Mouse (Mus musculus) kidney, postnatal 10 days (tissue): ENCODE measurements around the gene Myo16.
A peak's percentile ranks its signal among the peaks of the same experiment; 100 is the strongest.

ENCODE experiments used
- DNase-seq: peaks from one replicate; pipeline ENCODE4 v3.0.0; 2021; ENCODE audit warnings: mixed read lengths

The Myo16 gene

GRCm38 (mm10) chr8:10562636-10563035, 408.9 kb downstream of the Myo16 start:
- DNase-seq, result no peak

GRCm38 (mm10) chr8:10565231-10566029, 411.7 kb downstream of the Myo16 start:
- DNase-seq, result no peak

DNA sequence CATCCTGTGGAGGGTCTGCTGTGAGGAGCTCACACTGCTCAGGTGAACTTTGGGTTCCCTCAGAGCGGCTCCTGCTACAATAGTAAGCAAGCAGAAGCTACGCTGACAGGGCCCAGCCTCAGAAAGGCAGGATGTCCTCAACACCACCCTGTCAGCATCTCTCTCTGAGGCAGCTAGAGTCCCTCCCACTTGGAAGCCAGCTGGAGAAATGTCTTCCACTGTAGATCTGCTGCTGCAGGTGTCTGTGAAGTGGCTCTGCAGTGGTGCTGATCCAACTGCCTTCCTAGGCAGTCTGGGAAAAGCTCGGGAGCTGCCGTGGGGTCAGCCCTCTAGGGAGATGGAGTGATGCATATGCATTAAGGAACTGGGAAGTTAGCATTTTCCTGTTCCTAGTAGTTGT, 414.7 kb downstream of the Myo16 start:
- DNase-seq, result no peak

- DNase-seq, result peak; percentile 91
These were observed 420.4 kb downstream of the Myo16 start for GRCm38 (mm10) chr8:10574096-10574495.

DNA sequence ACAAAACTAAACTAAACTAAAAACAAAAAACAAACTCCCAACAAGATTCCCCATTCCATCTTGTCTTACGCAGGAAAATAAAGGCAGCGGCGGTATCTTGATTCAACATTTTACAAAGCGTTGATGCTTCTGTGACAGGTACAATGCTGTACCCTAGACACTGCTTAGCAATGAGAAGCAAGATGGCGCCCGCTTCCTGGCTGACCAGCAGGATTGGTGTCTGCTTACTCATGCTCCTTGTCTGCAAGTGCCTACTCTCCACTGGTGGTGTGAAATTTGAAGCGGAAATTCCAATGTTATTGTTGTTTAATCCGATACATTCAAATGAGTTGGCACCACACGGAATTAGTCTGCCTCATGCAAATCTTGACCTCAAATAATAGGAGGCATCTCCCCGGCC, 421.5 kb downstream of the Myo16 start:
- no peak for DNase-seq

GRCm38 (mm10) chr8:10586956-10587744, 433.4 kb downstream of the Myo16 start:
- DNase-seq, result peak; percentile 77

DNA sequence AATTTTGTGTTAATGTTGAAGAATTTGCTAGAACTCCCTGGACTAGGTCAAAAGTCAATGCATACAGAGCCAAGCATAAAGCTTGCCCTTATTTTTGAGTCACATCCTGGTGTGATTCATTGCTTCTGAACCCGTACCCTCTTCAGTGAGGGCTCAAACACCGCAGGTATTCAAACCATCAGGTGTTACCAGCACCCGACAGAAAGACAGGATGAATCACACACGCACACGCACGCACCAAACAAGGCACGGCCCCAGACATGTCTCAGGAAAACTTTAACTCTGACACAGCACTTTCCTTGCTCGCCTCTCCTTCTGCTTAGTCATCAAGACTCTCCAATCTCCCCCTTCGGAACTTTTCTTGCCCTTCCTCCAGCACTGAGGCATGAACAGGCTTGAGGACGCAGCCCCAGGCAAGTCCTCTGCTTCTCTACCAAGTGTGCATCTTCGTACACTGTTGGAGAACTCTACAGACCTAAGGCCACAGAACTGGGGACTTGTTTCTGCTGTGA, 435.8 kb downstream of the Myo16 start:
- DNase-seq, result no peak

GRCm38 (mm10) chr8:10592917-10593316, 439.2 kb downstream of the Myo16 start:
- no peak for DNase-seq

DNA sequence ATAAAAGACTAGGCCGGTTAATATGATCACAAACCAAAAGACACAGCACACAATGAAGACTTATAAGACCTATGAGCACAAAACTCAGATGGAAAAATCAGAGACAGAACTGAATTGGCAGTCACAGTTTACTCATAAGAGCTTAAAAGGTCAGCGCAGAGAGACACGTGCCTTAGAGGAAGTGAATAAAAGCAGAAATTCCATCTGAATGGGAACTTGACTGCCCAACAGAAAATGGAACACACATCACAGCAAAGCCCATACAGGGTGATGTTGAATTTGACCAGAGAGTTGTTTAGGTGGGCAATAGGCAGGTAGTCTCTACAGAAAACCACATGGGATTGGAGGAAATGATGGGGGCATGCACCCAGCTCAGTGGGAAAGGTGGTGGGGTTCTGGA, 442.6 kb downstream of the Myo16 start:
- no peak for DNase-seq

- DNase-seq, result no peak
These were observed 443.9 kb downstream of the Myo16 start for GRCm38 (mm10) chr8:10597595-10597994.

DNA sequence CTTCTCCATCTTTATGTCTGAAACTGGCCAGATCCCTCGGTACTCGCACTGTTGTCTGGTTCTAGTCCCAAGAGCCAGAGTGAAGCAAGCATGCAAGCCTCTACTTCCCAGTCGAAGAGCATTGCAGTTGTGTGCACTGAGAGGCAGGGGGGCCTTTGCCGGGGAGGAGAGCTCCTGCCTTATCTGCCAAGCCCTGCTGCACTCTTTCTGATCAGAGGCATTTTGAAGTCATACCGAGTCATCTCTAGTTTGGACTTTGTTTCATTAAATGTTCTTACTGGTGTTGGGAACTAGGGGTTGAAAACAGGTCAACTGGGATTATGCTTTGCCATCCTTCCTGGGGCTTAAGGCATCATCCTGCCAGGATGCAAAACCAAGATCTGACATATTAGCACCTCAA, 445.2 kb downstream of the Myo16 start:
- no peak for DNase-seq

DNA sequence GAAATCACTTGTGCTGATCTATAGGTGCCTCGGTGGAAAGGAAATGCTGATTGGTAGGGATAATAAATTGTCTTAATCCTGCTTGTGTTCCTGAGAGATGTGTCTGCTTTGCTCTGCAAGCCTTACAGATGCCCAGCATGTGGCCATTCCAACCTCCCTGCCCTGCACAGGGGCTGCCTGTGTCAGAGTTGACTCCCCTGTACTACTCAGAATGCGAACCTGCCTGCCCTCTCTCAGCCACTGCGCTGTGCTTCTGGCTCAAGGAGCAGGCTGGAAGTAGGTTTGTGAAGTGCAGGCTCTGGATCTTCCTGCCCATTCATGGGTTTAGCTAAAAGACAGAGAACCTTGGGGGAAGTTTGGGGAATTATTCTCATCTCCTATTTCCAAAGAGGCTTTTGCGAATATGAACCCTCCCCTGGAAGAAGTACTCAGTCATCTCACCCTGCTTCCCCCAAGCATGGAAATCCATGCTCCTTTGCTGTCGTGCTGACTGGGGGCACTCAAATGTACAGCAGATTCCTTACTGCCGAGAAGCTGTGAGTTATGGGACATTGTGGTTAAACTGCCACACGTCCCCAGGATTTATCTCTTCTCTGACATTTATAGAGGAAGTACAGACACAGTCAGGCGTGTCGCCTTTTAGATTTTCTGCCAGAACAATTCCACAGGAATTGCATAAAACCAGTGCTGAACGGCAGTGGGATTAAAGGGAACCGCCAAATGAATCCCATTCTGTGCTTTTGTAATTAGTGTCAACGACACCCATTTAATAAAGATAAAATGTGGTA, 452.5 kb downstream of the Myo16 start:
- peak; percentile 54 for DNase-seq

- no peak for DNase-seq
These were observed 453.1 kb downstream of the Myo16 start for GRCm38 (mm10) chr8:10606816-10607209.

- DNase-seq, result no peak
These were observed 457.9 kb downstream of the Myo16 start for GRCm38 (mm10) chr8:10611636-10612035.

GRCm38 (mm10) chr8:10613371-10613770, 459.7 kb downstream of the Myo16 start:
- peak; percentile 35 for DNase-seq

DNA sequence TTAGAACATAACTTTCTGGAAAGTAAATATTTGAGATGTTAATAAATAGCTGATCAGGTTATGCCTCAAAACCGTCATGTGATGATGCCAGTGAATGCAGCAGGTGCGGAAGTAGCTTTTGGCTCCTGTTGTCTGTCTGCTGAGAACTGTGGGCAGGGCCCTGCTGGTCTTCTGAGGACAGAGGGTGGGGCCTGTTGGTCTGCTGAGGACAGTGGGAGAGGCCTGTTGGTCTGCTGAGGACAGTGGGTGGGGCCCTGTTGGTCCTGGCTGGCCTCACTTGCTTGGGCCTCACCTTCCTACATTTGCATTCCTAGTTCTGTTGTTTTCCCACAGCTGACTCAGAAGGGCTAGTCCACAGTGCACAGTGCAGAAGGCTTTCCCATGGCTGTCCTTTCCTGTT, 466.0 kb downstream of the Myo16 start:
- DNase-seq, result peak; percentile 22

DNA sequence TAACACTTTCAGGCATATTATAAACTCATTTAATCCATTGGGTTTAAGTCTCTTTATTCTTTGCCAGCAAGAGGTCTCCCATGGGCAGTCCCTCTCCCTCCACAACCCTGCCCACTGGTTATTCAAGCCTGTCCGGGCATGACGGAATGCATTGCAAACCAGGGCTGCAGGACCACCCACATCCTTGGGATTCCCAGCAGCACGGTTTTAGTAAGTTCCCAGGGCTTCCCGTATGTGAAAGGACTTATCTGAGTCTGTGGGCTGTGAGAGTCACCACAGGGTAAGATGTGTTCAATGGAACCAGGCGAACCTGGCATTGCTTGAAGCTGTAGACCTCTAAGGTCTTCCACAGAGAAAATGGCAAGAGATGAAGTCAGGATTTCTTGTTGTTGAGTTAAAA, 471.6 kb downstream of the Myo16 start:
- DNase-seq, result no peak

DNA sequence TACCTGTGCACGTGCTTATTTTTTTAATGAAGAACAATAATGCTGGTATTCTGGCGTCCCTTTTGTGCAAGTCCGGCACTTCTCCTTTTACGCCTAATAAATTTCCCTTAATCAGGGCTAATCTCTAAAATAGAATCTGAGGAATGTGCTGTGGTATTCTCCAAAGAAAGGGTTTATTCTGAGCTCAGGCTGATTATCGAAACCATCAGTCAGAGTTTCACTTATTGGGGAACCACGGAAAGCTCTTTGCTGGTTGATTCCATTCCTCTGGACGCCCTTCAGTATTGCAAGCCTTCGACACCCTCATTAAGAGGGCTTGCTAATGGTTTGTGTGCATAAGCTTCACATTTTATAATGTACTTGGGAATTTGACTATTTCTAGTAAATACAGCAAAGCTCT, 475.0 kb downstream of the Myo16 start:
- DNase-seq, result no peak

- DNase-seq, result no peak
These were observed 476.2 kb downstream of the Myo16 start for GRCm38 (mm10) chr8:10629862-10630261.

- no peak for DNase-seq
These were observed 477.3 kb downstream of the Myo16 start for GRCm38 (mm10) chr8:10631006-10631405.

- no peak for DNase-seq
These were observed 478.9 kb downstream of the Myo16 start for GRCm38 (mm10) chr8:10632603-10633002.

DNA sequence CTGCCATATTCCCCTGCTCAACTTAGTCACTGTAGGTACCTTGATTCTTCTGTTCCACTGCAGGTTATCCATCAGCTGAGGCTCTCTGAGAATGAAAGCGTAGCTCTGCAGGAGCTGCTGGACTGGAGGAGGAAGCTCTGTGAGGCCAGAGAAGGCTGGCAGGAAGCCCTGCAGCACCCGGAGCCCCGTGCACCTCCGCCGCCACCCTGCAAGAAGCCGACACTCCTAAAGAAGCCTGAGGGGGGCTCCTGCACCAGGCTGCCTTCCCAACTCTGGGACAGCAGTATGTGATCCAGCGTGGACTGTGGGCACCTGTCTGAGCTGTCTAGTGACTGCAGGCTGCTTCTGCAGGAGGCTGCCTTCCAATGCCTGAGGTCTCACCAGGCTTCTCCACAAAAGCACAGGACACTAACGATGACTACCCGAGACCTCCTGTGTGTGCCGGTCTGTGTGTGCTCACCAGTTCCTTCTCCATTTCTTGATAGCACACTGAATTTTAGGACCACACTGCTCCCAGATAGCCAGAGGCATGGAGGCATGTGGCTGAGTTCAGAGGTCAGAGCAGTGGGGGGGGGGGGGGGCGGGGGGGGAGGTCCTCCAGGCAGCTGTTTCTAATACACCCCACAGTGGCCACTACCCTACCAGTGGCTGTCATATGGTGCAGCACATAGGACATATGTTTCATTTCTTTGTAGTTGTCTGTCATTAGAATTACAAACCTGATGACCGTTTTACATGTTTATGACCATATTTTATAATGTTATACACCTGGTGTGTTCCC, 479.8 kb downstream of the Myo16 start:
- DNase-seq, result no peak
